Mouse (Mus musculus) layer of hippocampus, postnatal 36 days (tissue): ENCODE measurements around the gene Rtn4. TPM values are rescaled to one million over a fixed set of nuclear protein-coding genes. Genes with fewer than 3 reads are reported as not detected.
"Not testable (repeated sequence)": the region's sequence is repeated elsewhere in the genome, so short reads cannot be mapped to it uniquely, and the experiment has no call there.

Experiments
- DNase-seq, 2 experiments: peaks; one replicate each; pipeline ENCODE4 v3.0.0; 2022
- total RNA-seq, 2 experiments: library from RNA; stranded (reverse); gene quantifications; 2 replicates each; pipeline ENCODE4 v1.2.3; 2021

Rtn4 gene
- total RNA-seq, 2 experiments from 2014 or later: 443 to 493 TPM

DNA sequence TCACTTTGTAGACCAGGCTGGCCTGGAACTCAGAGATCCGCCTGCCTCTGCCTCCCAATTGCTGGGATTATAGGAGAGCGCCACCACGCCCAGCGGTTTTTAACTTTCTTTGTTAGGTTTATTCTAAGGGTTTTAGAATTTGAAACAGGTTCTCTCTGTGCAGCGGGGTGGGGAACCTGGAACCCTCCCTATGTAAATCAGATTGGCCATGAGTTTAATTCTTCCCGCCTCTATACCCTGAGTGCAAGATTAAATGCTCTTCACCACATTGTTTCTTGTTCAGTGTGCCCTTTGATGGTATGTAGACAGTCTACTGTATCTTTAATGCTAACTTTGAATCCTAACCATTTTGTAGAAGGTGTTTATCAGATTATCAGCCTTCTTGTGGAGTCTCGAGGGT, 21.4 kb downstream of the Rtn4 start:
- DNase-seq: no peak

DNA sequence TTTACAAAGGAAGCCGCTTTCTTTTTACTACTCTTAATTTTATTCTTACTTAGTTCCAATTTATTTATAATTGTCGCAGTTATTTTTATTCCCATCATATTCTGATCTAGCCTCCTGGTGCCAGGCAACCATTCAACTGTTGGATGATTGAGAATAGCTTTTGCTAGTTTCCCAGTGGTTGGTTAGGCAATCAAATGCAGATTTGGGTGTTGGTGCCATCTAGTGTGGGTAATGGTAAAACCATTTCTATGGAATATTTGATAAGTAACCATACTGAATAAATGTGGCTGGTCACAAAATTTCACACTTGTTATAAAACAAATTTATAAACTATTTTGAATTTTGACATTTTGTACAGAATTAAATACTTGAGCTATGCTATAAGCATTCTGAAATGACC, 22.0 kb downstream of the Rtn4 start:
- DNase-seq: no peak

DNA sequence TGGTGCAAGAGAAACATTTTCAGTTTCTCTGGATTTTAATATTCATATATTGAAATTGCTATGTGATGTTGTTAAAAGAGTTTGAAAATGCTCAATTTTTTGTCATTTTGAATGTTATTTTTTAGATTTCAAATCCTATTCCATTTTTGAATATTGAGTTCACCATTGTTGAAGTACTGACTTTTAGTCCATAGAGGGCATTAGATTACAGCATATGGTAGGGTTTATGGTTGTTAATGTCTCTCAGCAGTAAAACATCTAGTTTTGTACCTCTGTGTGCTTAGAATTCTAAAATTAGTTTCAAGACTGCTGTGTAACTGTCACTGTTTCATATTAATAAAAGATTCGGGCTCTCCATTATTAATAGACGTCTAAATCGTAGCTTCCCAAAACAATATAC, 22.8 kb downstream of the Rtn4 start:
- no peak for DNase-seq

GRCm38 (mm10) chr11:29718541-29718940, 25.8 kb downstream of the Rtn4 start:
- peak in 1 of 2 experiments; percentile 13 for DNase-seq

GRCm38 (mm10) chr11:29719597-29719996, 26.9 kb downstream of the Rtn4 start:
- DNase-seq: no peak

GRCm38 (mm10) chr11:29724213-29724612, 31.5 kb downstream of the Rtn4 start:
- no peak for DNase-seq

DNA sequence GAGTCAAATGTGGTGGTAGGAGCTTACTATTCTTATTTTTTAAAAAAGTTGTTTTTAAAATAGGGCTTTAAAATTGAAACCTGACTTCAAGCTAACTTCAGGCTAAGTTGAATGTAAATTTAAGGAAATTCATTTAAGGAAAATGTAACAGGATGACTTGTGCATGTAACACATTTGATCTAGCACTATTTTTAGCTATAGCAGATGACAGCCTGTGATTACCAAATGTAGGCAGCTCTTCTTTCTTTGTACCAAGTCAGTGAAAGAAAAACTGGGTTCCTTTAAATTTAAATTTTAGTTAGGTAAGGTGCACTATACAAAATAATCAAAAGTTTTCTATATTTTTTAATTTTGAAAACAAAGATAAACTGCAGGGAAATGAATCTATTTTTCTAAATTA, 32.4 kb downstream of the Rtn4 start:
- DNase-seq: no peak

GRCm38 (mm10) chr11:29725610-29726009, 32.9 kb downstream of the Rtn4 start:
- DNase-seq: no peak

GRCm38 (mm10) chr11:29727901-29728300, 35.2 kb downstream of the Rtn4 start:
- DNase-seq: no peak

DNA sequence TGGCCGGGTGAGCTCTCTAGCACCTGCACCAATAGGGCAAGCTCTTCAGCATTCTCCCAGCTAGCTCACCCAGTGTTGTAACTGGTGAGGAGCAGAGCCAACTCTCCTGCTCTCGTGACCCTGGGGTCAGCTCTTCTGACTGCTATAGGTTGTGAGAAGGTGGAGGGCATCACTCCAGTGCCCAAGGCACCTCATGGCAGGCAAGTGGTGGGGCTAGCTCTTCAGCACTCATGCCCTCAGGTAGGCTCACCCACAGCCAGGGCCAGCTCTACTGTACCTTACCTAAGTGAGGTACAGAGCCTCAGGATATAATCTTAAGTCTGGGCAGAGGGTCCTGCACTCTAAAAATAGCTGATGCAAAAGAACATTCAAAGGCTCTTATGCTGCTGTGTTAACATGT, 47.0 kb downstream of the Rtn4 start:
- DNase-seq: no peak

DNA sequence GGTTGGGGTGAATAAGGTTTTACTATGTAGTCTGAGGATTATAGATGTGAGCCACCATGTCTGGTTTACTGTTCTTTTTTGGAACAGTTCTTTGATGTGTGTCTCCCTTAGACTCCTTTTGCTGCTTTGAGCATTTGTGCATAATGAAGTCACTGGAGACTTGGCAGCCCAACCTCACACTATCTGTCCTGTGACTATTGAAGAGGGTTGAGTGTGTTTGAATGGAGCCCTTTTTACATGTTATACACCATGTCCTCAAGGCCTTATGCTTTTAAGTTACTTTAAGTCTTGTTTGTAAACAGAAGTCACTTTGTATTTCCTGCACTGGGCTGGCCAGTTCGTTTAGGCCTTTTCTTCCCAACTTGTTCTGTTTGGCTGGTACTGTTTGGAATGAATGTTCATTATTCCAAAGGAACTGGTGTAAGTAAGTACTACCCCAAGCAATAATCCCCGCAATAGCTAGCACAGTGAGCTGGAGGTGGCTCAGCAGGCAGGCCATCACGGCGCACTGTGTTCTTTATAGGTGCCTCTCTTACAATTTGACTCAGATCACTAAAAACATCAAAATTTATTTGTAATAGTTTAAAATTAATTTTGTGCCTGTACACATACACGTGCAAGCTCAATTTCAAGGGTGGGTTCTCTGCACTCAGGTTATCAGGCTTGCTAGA, 52.1 kb downstream of the Rtn4 start:
- DNase-seq: no peak

DNA sequence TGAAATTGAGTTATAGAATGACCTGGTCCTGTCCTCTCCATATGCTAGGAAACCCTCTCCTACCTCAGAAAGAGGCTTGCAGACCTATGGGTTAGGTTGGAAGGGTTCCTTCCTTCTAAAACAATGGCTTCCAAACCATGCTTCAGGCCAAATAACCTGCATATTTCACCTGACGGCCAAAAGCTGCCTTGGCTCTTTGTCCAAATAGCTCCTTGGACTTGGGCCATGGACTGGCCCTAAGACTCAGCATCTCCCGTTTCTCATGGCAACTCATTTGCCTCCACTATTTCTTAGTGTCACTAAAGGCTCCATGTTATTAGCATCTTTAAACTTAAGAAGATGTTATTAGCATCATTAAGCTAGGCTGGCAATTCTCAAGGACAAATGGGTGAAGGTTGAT, 52.8 kb downstream of the Rtn4 start:
- no peak for DNase-seq

- DNase-seq: no peak
Measured at GRCm38 (mm10) chr11:29746203-29746602, 53.5 kb downstream of the Rtn4 start.

- no peak for DNase-seq
Measured at GRCm38 (mm10) chr11:29747365-29747764, 54.6 kb downstream of the Rtn4 start.

- no peak for DNase-seq
Measured at GRCm38 (mm10) chr11:29747881-29748280, 55.1 kb downstream of the Rtn4 start.

- no peak for DNase-seq
Measured at GRCm38 (mm10) chr11:29748750-29749467, 56.2 kb downstream of the Rtn4 start.

DNA sequence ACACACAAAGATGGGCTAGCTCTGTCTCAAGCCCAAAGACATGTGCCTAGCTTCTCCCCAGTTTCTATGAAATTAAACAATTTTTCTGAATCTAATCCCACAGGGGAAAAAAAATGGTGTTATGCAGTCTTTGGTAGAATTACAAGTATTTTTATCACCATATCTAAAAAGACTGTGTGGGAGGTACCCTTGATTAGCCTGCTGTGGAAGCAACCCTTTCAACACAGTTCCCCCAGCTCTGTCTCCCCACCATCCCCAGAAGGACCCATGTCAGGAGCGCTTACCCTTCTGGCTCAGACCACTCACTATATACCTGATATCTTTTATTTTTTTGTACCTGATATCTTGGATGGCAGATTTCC, 56.7 kb downstream of the Rtn4 start:
- no peak for DNase-seq

DNA sequence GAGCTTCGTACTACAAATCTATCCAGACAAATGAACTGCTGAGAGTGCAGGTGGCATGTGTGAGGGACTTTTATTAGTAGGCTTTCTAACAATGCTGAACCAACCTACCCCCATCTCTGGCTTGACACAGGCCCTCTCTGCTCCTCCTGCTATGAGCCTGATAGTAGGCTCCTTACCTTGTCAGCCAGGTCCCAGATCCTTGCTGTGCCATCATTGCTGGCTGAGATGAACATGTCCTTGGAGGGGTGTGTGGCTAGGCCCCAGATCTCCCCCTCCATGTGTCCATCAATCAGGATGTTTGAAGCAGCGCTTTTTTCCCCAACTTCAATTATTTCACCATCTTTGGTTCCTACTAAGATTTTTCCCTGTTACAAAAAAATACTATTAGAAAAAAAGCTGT, 58.3 kb downstream of the Rtn4 start:
- DNase-seq: no peak

- DNase-seq: no peak
Measured at GRCm38 (mm10) chr11:29751648-29752611, 59.2 kb downstream of the Rtn4 start.

DNA sequence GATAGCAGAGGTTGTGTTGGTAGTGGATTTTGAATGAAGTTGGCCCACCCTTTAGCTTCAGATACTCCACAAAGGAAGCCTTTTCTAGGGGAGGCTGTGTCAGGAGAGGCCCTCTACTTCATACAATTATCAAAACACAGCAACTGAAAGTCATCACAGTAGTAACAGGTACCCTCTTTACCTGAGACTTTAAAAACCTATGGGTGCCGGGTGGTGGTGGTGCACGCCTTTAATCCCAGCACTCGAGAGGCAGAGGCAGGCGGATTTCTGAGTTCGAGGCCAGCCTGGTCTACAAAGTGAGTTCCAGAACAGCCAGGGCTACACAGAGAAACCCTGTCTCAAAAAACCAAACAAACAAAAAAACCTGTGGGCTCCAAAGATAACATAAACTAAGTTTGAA, 63.3 kb downstream of the Rtn4 start:
- not testable (repeated sequence) for DNase-seq

- no peak for DNase-seq
Measured at GRCm38 (mm10) chr11:29758617-29759016, 65.9 kb downstream of the Rtn4 start.

GRCm38 (mm10) chr11:29761387-29761786, 68.6 kb downstream of the Rtn4 start:
- no peak for DNase-seq

- no peak for DNase-seq
Measured at GRCm38 (mm10) chr11:29762768-29763167, 70.0 kb downstream of the Rtn4 start.
